Mouse (Mus musculus): ENCODE data around the gene Gpr19.

Gpr19 gene

DNA sequence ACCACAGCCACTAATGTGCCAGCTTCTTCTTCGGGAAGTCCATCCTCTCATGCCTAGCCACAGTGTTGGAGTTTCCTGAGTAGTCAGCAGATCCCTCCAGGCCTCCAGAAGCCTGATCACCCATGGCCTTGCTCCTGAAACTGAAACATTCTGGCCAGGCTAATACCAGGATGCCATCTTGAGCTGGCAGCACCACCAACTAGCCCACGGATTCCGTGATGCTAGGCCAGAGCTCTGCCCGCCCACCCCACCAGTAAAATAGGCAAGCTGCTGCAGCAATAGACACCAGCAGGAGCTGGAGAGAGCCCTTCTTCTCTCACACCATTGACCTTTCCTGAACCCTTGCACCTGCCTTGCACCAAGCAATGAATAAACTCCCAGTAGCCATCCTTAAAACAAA, 50.8 kb downstream of the Gpr19 start:
- no peak for DNase-seq

DNA sequence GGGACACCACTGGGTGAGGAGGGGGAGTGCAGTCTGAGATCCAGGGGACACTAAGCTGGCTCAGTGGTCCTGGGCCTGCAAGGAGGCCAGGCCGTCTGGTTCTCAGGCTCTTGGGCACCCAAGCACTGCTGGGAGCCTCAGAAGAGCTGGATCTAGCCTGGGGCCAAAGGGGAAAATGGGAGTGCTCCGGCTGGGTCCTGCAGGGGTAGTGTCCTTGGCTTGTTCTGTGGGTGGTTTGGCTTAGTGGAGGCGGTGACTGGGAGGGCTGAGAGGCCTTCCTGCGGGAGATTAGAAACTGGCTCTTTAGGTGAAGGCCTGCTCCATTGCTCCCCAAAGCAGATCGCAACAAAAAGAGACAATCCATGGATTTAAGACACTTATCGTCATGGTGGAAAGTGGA, 52.1 kb downstream of the Gpr19 start:
- no peak for DNase-seq

DNA sequence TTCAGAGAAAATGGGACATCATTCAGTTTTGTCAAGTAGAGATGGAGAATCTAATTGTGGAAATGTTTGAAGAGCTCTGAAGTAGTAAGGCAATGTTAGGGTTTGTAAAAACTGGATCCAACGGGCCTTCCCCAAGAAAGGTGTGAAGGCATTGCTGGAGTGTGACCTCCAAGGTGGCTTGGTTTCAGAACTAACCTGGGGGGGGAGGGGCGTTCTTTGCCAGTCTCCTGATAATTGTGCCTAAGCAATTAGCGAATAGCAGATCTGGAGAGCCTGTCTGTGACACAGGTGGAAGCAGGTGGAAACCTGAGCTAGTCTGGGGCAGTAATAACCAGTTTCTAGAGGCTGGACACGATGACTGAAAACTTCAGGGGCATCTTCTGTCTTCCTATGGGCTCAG, 52.7 kb downstream of the Gpr19 start:
- no peak for DNase-seq

DNA sequence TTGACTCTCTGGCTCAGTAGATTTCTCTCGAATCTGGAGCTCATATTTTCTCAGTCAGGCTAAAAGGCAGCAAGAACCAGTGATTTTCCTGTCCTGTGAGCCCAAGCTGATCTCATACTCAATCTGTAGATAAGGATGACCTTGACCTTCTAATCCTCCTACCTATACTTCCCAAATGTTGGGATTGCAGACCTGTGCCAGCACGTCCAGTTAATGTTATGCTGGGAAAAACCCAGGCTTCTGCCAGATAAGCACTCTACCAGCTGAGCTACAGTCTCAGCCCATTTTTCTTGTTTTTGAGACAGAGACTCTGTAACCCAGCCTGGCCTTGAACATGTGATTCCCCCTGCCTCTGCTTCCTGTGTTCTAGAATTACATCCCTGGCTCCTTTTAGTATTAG, 58.0 kb downstream of the Gpr19 start:
- DNase-seq: no peak

DNA sequence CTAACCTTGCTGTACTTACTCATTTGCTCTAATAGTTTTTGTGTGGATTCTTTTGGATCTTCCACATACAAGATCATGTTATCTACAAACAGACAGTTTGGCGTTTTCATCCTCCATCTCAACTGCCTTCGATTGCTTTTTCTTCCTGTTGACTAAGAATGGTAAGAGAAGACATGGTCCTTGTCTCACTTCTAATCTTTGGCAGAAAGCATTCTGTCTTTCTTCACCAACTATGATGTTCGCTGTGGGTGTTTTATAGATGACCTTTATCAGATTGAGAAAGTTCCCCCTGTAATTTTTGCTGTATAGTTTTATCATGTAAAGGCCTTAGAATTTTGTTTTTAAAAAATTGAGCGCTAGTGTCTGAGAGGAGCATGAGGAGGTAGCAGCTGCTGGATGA, 60.3 kb downstream of the Gpr19 start:
- DNase-seq: no peak

DNA sequence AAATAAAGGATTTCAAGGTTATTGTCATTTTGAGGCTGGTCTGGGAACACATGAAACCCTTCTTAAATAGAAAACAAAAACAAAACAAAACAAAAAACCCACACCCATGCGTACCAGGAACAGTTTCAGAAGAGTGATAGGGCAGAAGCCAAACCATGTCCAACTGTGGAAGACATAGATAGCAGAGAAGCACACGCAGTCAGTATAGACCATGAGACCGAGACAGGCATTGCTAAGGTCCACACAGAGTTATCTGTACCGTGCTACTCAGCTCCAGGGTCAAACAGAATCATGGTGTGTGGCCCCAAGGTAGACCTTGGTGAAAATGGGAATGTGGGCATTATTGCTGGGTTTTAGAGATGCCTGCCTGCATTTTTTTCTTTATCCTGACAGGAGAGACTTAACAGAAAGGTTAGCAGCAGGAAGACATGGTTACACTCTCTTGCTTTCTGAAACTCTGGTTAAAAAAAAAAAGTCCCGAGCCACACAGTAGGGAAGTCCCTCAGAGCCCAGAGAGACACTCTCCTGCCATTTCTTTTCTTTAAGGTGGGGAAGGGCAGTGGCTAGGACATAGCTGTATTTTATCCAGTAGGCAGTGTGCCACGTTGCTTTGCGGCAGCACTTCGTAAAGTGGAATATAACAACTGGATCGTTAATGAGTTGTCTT, 63.7 kb downstream of the Gpr19 start:
- DNase-seq: no peak

DNA sequence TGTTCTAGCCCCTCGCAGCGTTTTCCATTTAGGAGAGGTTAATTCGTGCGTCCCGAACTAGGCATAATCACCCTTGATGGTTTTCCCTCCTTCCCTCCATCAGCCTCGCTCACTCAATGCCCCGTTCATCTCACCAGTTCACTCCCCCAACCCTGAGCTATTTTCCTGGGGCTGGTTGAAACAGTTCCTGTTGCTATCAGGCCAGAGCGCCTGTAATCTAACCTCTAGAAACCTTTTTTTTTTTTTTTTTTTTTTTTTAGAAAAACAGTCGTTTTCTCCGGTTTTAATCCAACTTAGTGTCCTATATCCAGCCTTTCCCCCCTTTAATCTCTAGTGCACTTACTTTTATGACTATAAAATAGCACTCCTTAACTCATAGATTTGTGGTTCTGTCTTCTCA, 67.6 kb downstream of the Gpr19 start:
- no peak for DNase-seq

DNA sequence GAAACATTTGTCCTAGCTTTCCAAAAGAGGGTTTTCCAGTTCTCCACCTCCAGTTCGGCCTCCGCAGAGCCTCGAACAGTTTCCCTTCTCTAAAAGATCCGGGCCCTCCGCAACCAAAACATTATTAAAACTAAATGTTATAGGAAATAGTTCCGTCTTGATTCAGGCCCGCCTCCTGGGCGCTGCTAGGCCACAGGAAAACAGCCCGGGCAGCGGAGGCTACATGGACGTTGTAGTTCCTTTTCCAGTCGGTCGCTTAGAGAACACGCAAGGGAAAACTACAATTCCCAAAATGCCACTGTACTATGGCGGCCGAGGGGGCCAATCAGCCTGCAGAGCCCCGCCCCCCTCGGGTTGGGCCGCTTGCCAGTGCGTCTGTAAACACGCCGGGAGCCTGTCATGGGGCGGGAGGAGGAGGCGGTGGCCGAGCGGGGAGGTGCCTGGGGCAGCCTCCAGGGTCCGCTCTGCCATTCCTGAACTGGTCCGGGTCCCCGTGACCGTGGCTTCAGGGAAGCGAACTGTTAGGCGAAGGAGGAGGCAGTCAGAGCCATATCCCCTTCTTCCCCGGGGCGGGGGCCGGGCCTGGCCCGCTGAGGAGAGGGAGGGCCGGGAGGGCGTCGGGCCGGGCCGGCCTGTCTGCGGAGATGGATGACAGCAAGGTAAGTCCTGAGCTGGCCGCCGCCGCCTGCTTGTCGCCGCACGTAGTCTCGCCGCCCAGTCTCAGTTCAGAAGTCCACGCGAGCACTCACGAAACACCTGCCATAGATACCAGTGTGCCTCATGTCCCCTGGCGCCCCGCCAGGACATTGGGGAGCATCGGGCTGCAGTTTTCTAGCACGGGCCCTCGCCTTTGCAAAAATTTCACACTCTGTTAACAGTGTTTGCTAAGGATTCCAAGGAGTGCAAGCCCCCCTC, 68.3 kb downstream of the Gpr19 start, which contains the start of gene Crebl2:
Gene Crebl2 (plus strand): TSS at position 369 of the 915 bp plus-strand sequence.
- DNase-seq: peak; percentile 96 to 97

DNA sequence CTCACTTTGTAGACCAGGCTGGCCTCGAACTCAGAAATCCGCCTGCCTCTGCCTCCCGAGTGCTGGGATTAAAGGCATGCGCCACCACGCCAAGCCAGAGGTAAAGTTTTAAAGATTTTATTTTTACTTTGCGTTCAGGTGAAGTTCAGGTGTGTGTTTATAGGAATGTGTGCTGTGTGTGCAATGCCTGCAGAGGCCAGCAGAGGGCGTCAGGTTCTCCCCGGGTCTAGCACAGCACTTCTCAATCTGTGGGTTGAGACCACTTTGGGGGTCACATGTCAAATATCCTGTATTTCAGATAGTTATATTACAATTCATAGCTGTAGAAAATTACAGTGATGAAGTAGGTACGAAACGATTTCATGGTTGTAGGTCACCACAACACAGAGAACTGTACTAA, 75.5 kb downstream of the Gpr19 start:
- peak; percentile 29 to 40 for DNase-seq

DNA sequence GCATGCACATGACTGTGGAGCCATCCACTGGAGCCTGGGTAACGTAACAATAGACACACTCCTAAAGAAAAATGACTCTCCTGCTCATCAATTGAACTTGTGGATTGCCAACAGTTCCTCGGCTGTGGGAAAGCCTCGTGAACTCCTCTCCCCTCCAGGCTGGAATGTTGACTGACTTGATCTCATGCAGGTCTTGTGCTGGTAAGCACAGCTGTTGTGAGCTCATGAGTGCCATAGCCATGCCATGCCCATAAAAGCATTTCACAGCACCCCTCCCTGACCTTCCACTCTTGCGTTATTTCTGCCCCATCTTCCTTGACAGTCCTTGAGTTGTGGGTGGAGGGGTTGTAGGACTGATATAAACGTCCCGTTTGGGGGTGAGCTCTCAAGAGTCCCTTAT, 78.0 kb downstream of the Gpr19 start:
- no peak for DNase-seq

DNA sequence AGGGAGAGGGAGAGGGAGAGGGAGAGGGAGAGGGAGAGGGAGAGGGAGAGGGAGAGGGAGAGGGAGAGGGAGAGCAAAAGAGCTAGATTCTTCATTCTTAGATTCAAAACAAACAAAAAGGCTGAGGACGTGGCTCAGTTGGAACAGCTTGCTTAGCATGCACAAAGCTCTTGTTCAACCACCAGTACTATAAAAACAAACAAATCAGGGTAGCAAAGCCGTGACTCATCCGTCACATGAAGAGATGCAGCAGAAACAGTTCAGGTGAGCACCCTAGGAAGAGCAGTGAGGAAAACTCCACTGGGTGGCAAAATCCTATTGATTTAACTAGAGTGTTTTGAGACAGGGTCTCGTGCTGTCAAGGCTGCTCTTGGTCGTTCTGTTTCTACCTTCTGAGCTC, 78.6 kb downstream of the Gpr19 start:
- DNase-seq: no peak
